Mouse (Mus musculus): ENCODE measurements around the gene Gm11037.

- TF ChIP-seq POLR2A (IDR thresholded peaks at IDR 0.05; ENCODE audit: insufficient read length, low read depth): no peak
- TF ChIP-seq TCF3 (IDR thresholded peaks at IDR 0.05; ENCODE audit: insufficient read length, low read depth): no peak
- TF ChIP-seq USF1 (IDR thresholded peaks at IDR 0.05; ENCODE audit: low read depth): no peak
- TF ChIP-seq E2F4 (IDR thresholded peaks at IDR 0.05; ENCODE audit: insufficient read depth): no peak
Observed at GRCm38 (mm10) chr2:131147043-131147365, 13.7 kb downstream of the Gm11037 start.
